Mouse (Mus musculus) retina, postnatal 1 day (tissue): ENCODE data around the gene Phospho2.
"Not testable (repeated sequence)": the region's sequence is repeated elsewhere in the genome, so short reads cannot be mapped to it uniquely, and the experiment has no call there.

Source experiments
- DNase-seq: peaks from one replicate; pipeline ENCODE4 v3.0.0-alpha.2; 2012

The Phospho2 gene

DNA sequence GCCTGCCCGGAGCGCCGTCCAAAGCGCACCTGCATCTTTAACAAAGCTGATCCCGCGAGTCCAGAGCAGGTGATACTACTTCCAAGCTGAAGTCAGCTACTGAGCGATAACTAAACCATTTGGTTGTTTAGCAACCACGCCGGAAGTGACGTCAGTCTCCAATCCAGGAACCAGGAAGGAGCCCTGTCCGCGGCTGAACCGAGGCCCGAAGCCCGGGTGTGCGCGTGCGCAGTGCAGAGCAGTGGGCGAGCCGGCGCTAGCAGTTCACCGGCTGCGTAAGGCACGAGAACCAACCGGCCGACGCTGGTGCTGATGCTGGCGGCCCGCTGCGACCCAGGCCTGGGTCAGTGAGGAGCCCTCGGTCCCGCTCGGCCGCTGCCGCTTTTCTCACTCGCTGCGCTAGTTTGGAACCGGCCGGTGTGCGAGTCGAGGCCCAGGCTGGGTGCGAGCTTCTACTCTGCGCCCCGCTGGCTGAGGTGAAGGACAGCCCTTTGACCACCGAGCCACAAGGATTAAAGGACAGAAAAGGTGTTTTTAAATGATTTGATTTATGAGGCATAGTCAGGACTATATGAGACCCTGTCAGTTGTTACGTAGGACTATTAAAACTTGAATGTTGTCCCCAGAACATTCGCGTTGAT lies at the start of gene Phospho2, which contains the start of gene Ccdc173:
Gene Phospho2 (plus strand): TSS at position 195 of the 641 bp plus-strand sequence.
Gene Ccdc173 (minus strand): TSS at position 147 of the 641 bp plus-strand sequence.
- DNase-seq = peak; percentile 98

DNA sequence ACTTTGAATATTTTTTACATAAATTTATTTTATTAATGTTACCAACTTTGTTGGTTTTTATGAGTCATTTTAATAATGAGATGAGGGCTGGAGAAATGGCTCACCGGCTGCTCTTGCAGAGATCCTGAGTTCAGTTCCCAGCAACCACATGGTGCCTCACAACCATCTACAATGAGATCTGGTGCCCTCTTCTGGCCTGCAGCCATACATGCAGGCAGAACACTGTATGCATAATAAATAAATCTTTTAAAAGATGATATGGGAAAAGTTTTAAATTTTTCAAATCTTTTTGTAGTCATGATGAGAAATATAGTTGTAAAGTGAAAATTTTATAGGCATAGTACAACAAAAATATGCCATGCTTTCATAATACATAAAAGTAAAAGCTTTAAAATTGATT lies 44.3 kb upstream of the Phospho2 start:
- no peak for DNase-seq

- DNase-seq = no peak
Observed at GRCm38 (mm10) chr2:69760980-69761379, 28.4 kb upstream of the Phospho2 start.

DNA sequence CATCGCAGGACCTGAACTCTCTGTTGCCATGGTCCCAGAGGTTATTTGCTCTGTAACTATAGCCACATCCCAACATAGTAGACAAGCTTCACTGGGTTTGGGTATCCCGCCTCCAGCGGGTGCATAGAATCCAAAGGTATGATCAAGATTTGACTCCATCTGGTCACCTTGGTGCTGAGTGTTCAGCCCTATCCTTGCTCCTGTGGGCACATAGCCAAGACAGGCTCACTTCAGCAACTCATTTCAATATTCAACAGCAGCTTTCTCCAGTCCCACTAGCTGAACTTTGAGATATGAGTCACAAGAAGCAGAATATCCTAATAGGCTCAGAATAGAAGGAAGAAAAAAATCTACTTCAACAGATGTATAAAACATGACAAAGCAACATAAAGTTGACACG lies 26.1 kb upstream of the Phospho2 start:
- no peak for DNase-seq

GRCm38 (mm10) chr2:69764716-69765115 lies 24.7 kb upstream of the Phospho2 start:
- DNase-seq = no peak

DNA sequence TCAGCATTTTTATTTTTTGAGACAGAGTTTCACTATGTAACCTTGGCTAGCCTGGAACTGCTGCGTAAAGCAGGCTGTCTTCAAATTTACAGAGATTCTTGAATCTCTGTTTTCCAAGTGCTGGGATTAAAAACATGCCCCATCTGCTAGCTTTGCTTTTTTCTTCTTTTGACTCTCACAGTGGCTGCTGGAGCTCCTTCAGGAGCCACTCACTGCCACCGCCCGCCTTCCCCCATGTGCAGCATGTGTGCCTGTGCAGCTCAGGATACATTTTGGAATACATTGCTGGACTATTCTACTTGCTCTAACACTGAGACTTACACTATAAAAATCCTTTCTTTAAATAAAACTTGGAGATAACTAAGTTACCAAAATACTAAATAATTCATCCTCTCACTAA lies 16.1 kb upstream of the Phospho2 start:
- DNase-seq = no peak

- no peak for DNase-seq
Observed at GRCm38 (mm10) chr2:69777985-69778835, 11.2 kb upstream of the Phospho2 start.

DNA sequence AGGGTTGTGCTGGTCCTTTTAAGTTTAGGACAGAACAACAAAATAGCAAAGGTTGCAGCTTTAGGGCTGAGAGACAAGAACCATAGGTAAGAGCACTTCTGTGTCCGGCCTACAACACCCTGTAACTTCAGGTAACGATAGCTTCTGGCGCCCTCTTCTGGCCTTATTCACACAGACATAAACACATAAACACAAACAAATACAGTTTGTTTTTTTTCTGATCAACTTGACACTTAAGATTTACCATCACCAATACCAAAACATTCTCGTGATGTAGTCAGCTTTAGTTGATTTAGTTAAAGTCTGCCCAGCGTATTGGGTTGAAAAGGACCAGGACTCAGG lies 10.6 kb upstream of the Phospho2 start:
- DNase-seq = peak; percentile 33

DNA sequence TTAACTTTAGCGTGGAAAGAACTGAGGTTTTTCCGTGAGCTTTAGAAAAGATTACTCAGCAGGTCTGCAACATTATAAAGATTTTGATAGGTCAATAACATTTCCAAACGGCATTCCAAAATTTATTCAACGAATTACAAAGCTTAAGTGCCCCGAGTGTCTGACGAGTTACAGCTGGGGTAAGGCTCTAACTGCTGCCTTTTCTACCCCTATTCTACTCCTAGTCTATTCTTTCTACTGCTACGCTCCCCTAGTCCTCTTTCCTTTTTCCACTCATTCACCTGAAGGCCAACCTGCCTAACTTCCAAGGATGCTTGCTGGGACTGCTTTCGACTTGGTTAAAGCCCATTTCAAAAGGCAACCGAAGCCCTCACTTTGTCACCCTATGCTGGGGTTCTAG lies 449 bp upstream of the Phospho2 start:
- no peak for DNase-seq

DNA sequence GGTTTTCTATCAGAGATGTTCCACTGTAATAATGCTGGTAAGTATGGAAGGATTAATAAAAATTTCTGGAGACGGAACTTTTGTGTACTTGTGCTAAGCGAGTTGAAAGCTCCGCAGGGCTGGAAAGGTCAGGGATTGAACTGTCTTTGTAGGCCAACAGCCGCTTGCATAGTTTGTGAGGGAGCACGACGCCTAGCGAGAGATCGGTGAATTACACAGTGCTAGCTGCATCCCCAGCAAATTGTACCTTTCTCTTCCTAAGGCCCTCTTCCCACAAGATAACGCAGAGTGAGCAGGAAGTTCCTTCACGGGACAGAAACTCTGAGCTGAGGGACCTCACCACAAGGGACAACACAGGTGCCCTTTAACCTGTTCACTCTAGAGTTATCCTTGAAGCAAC lies 862 bp downstream of the Phospho2 start:
- DNase-seq = peak; percentile 88

DNA sequence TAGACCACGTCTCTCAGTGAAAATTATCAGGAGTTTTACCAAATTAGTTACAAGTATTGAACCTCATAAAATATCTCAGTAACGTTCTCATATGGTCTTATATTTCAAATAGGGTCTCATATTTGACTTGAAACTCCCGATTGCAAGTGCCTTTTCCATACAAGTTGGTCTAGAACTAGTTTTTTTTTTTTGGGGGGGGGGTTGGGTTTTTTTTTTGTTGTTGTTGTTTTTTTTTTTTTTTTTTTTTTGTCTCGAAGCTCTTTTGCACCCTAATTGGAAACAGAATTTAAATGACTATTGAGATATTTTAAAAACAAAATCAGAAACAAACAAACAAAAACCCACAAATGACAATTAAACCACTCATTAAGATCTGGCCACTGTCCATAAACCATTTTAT lies 1.3 kb downstream of the Phospho2 start:
- DNase-seq = no peak

- peak; percentile 64 for DNase-seq
Observed at GRCm38 (mm10) chr2:69802911-69803312, 13.5 kb downstream of the Phospho2 start.

DNA sequence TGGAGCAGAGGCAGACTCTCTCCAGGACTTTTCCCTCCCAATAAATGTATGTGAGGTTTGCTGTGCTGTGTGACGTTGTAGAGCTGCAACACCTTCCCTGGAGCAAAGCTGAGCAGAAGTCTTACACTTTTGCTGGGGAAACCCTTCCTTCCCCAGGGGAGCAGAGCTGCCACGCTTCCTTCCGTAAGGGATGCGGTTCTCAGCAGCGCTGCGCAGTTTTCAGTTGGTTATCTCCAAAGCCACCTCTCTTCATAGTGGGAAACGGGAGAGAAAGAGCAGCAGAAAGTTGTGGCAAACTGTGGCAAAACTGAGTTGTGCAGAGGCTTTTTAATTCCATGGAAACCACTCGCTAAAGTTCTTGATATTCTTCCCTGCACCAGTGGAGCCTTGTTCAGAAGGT lies 14.3 kb downstream of the Phospho2 start:
- no peak for DNase-seq

- not testable (repeated sequence) for DNase-seq
Observed at GRCm38 (mm10) chr2:69804663-69805062, 15.2 kb downstream of the Phospho2 start.

GRCm38 (mm10) chr2:69810169-69810568 lies 20.7 kb downstream of the Phospho2 start:
- no peak for DNase-seq

DNA sequence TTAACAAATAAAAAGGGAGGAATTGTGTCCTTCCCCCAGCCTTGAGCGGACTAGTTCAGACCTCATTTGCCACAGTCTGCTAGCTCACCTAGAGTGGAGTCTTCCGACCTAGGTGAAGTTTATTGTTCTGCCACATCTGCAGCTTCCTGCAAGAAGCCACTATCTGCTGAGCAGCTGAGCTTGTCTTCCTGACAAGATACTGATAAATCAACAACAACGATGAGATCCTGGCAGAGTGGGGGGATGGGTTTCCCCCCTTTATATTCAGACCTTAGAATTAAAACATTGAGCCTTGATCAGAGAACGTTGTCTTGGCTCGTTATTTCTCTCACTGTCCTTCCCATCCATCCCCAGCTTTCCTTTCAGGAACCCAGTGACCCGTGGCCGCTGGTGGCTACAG lies 21.9 kb downstream of the Phospho2 start:
- DNase-seq = not testable (repeated sequence)

DNA sequence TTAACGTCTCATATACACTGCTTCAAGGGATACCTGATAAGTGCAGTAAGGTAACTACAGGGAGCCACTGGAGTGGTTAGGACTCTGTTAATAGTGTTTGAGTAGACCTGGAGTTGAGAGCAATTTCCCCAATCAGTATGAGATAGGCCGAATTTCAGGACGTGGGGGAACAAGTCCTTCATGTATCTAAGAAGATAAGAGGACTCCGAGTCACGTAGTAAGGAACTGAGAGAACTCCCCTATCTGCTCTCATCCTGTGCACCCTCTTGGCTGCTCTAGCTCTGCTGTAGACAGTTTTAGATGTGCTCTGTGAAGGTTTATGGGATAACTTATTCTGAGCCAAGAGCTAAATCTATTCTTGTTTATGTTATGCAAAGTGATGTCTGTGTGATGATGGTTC lies 27.2 kb downstream of the Phospho2 start:
- DNase-seq = no peak

GRCm38 (mm10) chr2:69818350-69819085 lies 29.1 kb downstream of the Phospho2 start:
- no peak for DNase-seq

GRCm38 (mm10) chr2:69820201-69820600 lies 30.8 kb downstream of the Phospho2 start:
- DNase-seq = no peak

- DNase-seq = peak; percentile 21
Observed at GRCm38 (mm10) chr2:69821711-69822110, 32.3 kb downstream of the Phospho2 start, which contains the start of gene Klhl23. Klhl23 (plus strand) TSS chr2:69821944.

- peak; percentile 77 for DNase-seq
Observed at GRCm38 (mm10) chr2:69822361-69823128, 33.1 kb downstream of the Phospho2 start.

GRCm38 (mm10) chr2:69823129-69823677 lies 33.8 kb downstream of the Phospho2 start:
- DNase-seq = no peak
